Mouse (Mus musculus): ENCODE data around the gene Ccdc124.

- TF ChIP-seq CTCF (IDR thresholded peaks at IDR 0.05; ENCODE audit: borderline replicate concordance, control insufficient read depth, extremely low read depth, insufficient read depth, low read length, poor library complexity) (no peak), POLR2A (IDR thresholded peaks at IDR 0.05; ENCODE audit: control insufficient read depth, extremely low read depth, insufficient read depth, low read length, poor library complexity) (no peak)
These were observed 22.8 kb downstream of the Ccdc124 start for GRCm38 (mm10) chr8:70850947-70851346.
